Mouse (Mus musculus) olfactory bulb, adult 2 months (tissue): ENCODE data around the gene Ifna1.

Source experiments
- CTCF ChIP-seq: fragments of 200-500 bp; IDR thresholded peaks from 2 replicates; pipeline ENCODE4 v1.5.1; 2012; ENCODE audit warnings: low read depth, mild to moderate bottlenecking, low read length, moderate library complexity; ENCODE audit not compliant: insufficient read depth
- POLR2A ChIP-seq: fragments of 200-500 bp; IDR thresholded peaks from 2 replicates; pipeline ENCODE4 v1.6.1; 2012; ENCODE audit warnings: mild to moderate bottlenecking, low read depth, low read length, moderate library complexity; ENCODE audit not compliant: insufficient read depth

DNA sequence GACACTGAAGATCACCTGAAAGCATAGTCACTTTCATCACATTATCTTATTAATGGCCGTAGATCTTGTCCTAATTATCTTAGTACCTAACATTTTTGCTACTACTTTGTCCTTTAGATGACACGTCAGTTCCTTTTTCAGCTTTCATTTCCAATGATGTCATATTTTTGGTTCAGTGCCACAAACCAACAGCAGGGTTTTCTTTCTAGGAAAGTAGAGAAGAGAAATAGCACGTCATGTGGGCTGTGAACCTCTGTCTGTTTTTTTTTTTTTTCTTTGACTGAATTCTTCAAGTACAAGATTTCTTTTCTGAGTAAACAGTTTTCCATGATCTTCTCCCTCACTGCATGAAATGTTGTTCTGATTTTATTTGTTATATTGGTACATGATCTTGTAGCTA, 9.8 kb upstream of the Ifna1 start:
- TF ChIP-seq POLR2A (no peak), CTCF (no peak)
